Mouse (Mus musculus): Measurements from ENCODE around the gene Nfasc.

DNA sequence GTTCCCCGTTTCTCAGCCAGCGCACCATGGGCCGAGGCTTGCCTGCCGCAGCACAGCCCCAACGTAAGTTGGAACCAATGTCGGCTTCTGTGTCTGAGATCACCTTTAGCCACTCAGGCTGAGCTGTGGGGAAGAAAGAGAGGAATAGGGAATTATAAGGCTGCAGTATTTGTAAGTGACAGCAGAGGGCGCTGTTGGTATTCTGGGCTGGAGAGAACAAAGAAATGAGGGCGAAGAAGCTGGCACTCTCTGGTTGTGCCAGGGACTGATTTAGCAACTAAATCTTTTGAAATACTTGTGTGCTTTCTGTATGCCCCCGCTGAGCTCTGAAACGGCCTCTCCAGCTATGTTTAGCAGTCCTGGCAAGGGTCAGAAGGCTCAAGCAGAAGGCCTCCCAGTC lies 215.8 kb downstream of the Nfasc start:
- TF ChIP-seq CTCF (conservative IDR thresholded peaks at IDR 0.05 in 1 of 2, IDR thresholded peaks at IDR 0.05 in 1 of 2; ENCODE audit: low read depth in 2 of 2, low read length in 2 of 2) (peak; percentile 73 to 97), USF1 (IDR thresholded peaks at IDR 0.05; ENCODE audit: low read depth, low read length) (no peak), MYC (IDR thresholded peaks at IDR 0.05; ENCODE audit: low read depth, low read length) (no peak), SMC3 (IDR thresholded peaks at IDR 0.05; ENCODE audit: low read depth, low read length) (peak; percentile 98), ZNF384 (IDR thresholded peaks at IDR 0.05; ENCODE audit: low read depth, low read length) (no peak), POLR2A (IDR thresholded peaks at IDR 0.05; ENCODE audit: low read depth, low read length) (no peak), POLR2AphosphoS2 (IDR thresholded peaks at IDR 0.05; ENCODE audit: low read depth, low read length) (no peak), TBP (conservative IDR thresholded peaks at IDR 0.05; ENCODE audit: low read depth, low read length) (no peak), ETS1 (conservative IDR thresholded peaks at IDR 0.05; ENCODE audit: low read depth, low read length) (no peak), ZKSCAN1 (IDR thresholded peaks at IDR 0.05; ENCODE audit: borderline replicate concordance, low read depth, low read length) (no peak), MAZ (IDR thresholded peaks at IDR 0.05; ENCODE audit: low read depth, low read length) (no peak)
